Mouse (Mus musculus) limb, embryonic 11.5 days (tissue): ENCODE measurements around the gene 2700097O09Rik. TPM values are rescaled to one million over a fixed set of nuclear protein-coding genes. Genes with fewer than 3 reads are reported as not detected.
A peak's percentile ranks its signal among the peaks of the same experiment; 100 is the strongest.

Source experiments
- ATAC-seq: fragments of 200-750 bp; cut with Nextera tagmentation; 2 replicates; pipeline ENCODE4 v1.8.0; 2017; ENCODE audit warnings: low read depth; ENCODE audit not compliant: insufficient number of reproducible peaks, low FRiP score, low TSS enrichment
- DNase-seq: peaks from one replicate; pipeline ENCODE4 v3.0.0-alpha.2; 2015; ENCODE audit warnings: low spot score
- H3K27ac ChIP-seq: fragments of 300-500 bp; sonication (generic); replicated peaks from 2 replicates; pipeline ENCODE4 v1.5.1; 2014; ENCODE audit warnings: low read depth, mild to moderate bottlenecking, low read length
- H3K27me3 ChIP-seq: fragments of 300-500 bp; sonication (generic); 2 replicates; pipeline ENCODE4 v1.6.1; 2014; ENCODE audit warnings: mild to moderate bottlenecking, low read length, mixed read lengths; ENCODE audit not compliant: control insufficient read depth, insufficient read depth
- H3K36me3 ChIP-seq: fragments of 300-500 bp; sonication (generic); 2 replicates; pipeline ENCODE4 v1.6.1; 2014; ENCODE audit warnings: mild to moderate bottlenecking, low read length, moderate library complexity, mixed read lengths; ENCODE audit not compliant: control insufficient read depth, insufficient read depth
- H3K4me1 ChIP-seq: fragments of 300-500 bp; sonication (generic); 2 replicates; pipeline ENCODE4 v1.6.1; 2014; ENCODE audit warnings: low read length, mixed read lengths; ENCODE audit not compliant: control insufficient read depth, insufficient read depth
- H3K4me2 ChIP-seq: fragments of 300-500 bp; sonication (generic); 2 replicates; pipeline ENCODE4 v1.6.1; 2014; ENCODE audit warnings: low read depth, mild to moderate bottlenecking, moderate library complexity; ENCODE audit not compliant: severe bottlenecking
- H3K4me3 ChIP-seq: fragments of 300-500 bp; sonication (generic); 2 replicates; pipeline ENCODE4 v1.5.1; 2014; ENCODE audit warnings: low read depth, low read length
- H3K9ac ChIP-seq: fragments of 300-500 bp; sonication (generic); 2 replicates; pipeline ENCODE4 v1.6.1; 2014; ENCODE audit warnings: mild to moderate bottlenecking, low read length
- H3K9me3 ChIP-seq: fragments of 300-500 bp; sonication (generic); 2 replicates; pipeline ENCODE4 v1.6.1; 2016; ENCODE audit warnings: low read length; ENCODE audit not compliant: control insufficient read depth
- WGBS: fragments of 180-500 bp; shearing (Covaris S2); extraction: QIAGEN DNeasy Blood & Tissue Kit; methylation state at CpG from one replicate; pipeline ENCODE4 v1.1.7; 2014; 5-methylcytosine and 5-hydroxymethylcytosine counted together
- polyA plus RNA-seq: library from polyadenylated mRNA; unstranded; fragments of >200 nt; fragmentation: Nextera tagmentation; extraction: Ambion mirVana; gene quantifications from 2 replicates; pipeline ENCODE4 v1.2.1, GENCODE M21; 2014

Gene 2700097O09Rik
- polyA plus RNA-seq, 1 experiment from 2014 or later = 40.8 TPM

- H3K36me3 ChIP-seq = no peaks in the 10 kb centered on the region
- H3K9me3 ChIP-seq = no peaks in the 10 kb centered on the region
- H3K27ac ChIP-seq = no peak overlapping the region
- 46% methylated on average over 9 of the region's 9 CpGs for WGBS
- ATAC-seq (no peak), DNase-seq (no peak)
- no peak overlapping the region for H3K4me3 ChIP-seq
- peaks cover 10% of the 10 kb centered on the region; the same call in 1 of the 2 replicates for H3K4me1 ChIP-seq
- no peaks in the 10 kb centered on the region for H3K27me3 ChIP-seq
- H3K4me2 ChIP-seq = no peak overlapping the region
- H3K9ac ChIP-seq = no peak overlapping the region
These were observed 62.7 kb downstream of the 2700097O09Rik start for GRCm38 (mm10) chr12:55017119-55017721.

GRCm38 (mm10) chr12:55016339-55017118 is 63.4 kb downstream of the 2700097O09Rik start:
- Histone ChIP-seq H3K27me3 (no peaks in the 10 kb centered on the region), H3K4me2 (no peak overlapping the region), H3K4me3 (no peak overlapping the region), H3K27ac (no peak overlapping the region), H3K9ac (no peak overlapping the region), H3K36me3 (no peaks in the 10 kb centered on the region), H3K9me3 (no peaks in the 10 kb centered on the region), H3K4me1 (peaks cover 10% of the 10 kb centered on the region; the same call in 1 of the 2 replicates)
- DNase-seq (no peak), ATAC-seq (no peak)
- 72% methylated on average over 8 of the region's 8 CpGs for WGBS

- DNase-seq (peak; percentile 65), ATAC-seq (no peak)
- peaks cover 10% of the 10 kb centered on the region; the same call in 1 of the 2 replicates for H3K4me1 ChIP-seq
- no peak overlapping the region for H3K4me2 ChIP-seq
- 27% methylated on average over 5 of the region's 5 CpGs for WGBS
- no peaks in the 10 kb centered on the region for H3K27me3 ChIP-seq
- no peak overlapping the region for H3K4me3 ChIP-seq
- H3K36me3 ChIP-seq = no peaks in the 10 kb centered on the region
- H3K27ac ChIP-seq = no peak overlapping the region
- no peaks in the 10 kb centered on the region for H3K9me3 ChIP-seq
- no peak overlapping the region for H3K9ac ChIP-seq
These were observed 64.5 kb downstream of the 2700097O09Rik start for GRCm38 (mm10) chr12:55015428-55015827.

GRCm38 (mm10) chr12:55013626-55014398 is 66.1 kb downstream of the 2700097O09Rik start, which contains the start of gene Baz1a:
Baz1a (minus strand) TSS chr12:55014348.
- no peaks in the 10 kb centered on the region for H3K9me3 ChIP-seq
- H3K36me3 ChIP-seq = no peaks in the 10 kb centered on the region
- no peaks in the 10 kb centered on the region for H3K27me3 ChIP-seq
- no peak within 1 kb of the TSS for H3K4me2 ChIP-seq
- DNase-seq = no peak
- H3K27ac ChIP-seq = no peak within 1 kb of the TSS
- H3K4me1 ChIP-seq = peaks cover 10% of the 10 kb centered on the region; the same call in 1 of the 2 replicates
- H3K4me3 ChIP-seq = no peak within 1 kb of the TSS
- no peak for ATAC-seq
- WGBS = 82% methylated on average over 6 of the region's 6 CpGs
- H3K9ac ChIP-seq = no peak within 1 kb of the TSS

- 76% methylated on average over 1 of the region's 1 CpGs for WGBS
- no peak overlapping the region for H3K9ac ChIP-seq
- ATAC-seq = no peak
- no peak for DNase-seq
- H3K9me3 ChIP-seq = no peaks in the 10 kb centered on the region
- no peak overlapping the region for H3K4me2 ChIP-seq
- H3K4me1 ChIP-seq = peaks cover 10% of the 10 kb centered on the region; the same call in 1 of the 2 replicates
- no peaks in the 10 kb centered on the region for H3K36me3 ChIP-seq
- H3K4me3 ChIP-seq = no peak overlapping the region
- H3K27ac ChIP-seq = no peak overlapping the region
- no peaks in the 10 kb centered on the region for H3K27me3 ChIP-seq
These were observed 66.9 kb downstream of the 2700097O09Rik start for GRCm38 (mm10) chr12:55013031-55013430.

- no peak for ATAC-seq
- no peak for DNase-seq
- Histone ChIP-seq H3K4me1 (no peaks in the 10 kb centered on the region), H3K27me3 (no peaks in the 10 kb centered on the region), H3K4me3 (no peak overlapping the region), H3K4me2 (no peak overlapping the region), H3K9me3 (no peaks in the 10 kb centered on the region; the same call in 1 of the 2 replicates), H3K27ac (no peak overlapping the region), H3K36me3 (no peaks in the 10 kb centered on the region), H3K9ac (no peak overlapping the region)
- 83% methylated on average over 14 of the region's 14 CpGs for WGBS
These were observed 72.4 kb downstream of the 2700097O09Rik start for GRCm38 (mm10) chr12:55007361-55008008.

- Histone ChIP-seq H3K9ac (no peak overlapping the region), H3K4me2 (no peak overlapping the region), H3K4me3 (no peak overlapping the region), H3K9me3 (no peaks in the 10 kb centered on the region; the same call in 1 of the 2 replicates), H3K4me1 (no peaks in the 10 kb centered on the region), H3K27me3 (no peaks in the 10 kb centered on the region), H3K27ac (no peak overlapping the region), H3K36me3 (no peaks in the 10 kb centered on the region)
- DNase-seq = no peak
- ATAC-seq = no peak
- WGBS = 88% methylated on average over 7 of the region's 7 CpGs
These were observed 73.8 kb downstream of the 2700097O09Rik start for GRCm38 (mm10) chr12:55006071-55006470.

GRCm38 (mm10) chr12:55004396-55004795 is 75.5 kb downstream of the 2700097O09Rik start:
- ATAC-seq (no peak), DNase-seq (no peak)
- Histone ChIP-seq H3K27me3 (no peaks in the 10 kb centered on the region), H3K4me2 (no peak overlapping the region), H3K4me1 (no peaks in the 10 kb centered on the region), H3K9me3 (no peaks in the 10 kb centered on the region; the same call in 1 of the 2 replicates), H3K27ac (no peak overlapping the region), H3K4me3 (no peak overlapping the region), H3K36me3 (no peaks in the 10 kb centered on the region), H3K9ac (no peak overlapping the region)
- 91% methylated on average over 3 of the region's 3 CpGs for WGBS
